Mouse (Mus musculus) heart, adult 9 months (tissue): Measurements from ENCODE around the gene 1700025C18Rik.

Source experiments
- DNase-seq, 2 experiments: peaks; one replicate each; pipeline ENCODE4 v3.0.0; 2022; ENCODE audit warnings: low spot score in 2 of 2

The 1700025C18Rik gene

GRCm38 (mm10) chr2:165078045-165078444, 12.5 kb downstream of the 1700025C18Rik start:
- DNase-seq = no peak

GRCm38 (mm10) chr2:165077055-165077454, 13.5 kb downstream of the 1700025C18Rik start:
- no peak for DNase-seq

GRCm38 (mm10) chr2:165074937-165075336, 15.6 kb downstream of the 1700025C18Rik start:
- peak; percentile 59 to 70 for DNase-seq

- DNase-seq = peak; percentile 67 to 71
Measured at GRCm38 (mm10) chr2:165074081-165074884, 16.3 kb downstream of the 1700025C18Rik start.

GRCm38 (mm10) chr2:165073381-165073781, 17.2 kb downstream of the 1700025C18Rik start:
- DNase-seq = no peak

GRCm38 (mm10) chr2:165070096-165070816, 20.3 kb downstream of the 1700025C18Rik start:
- peak in 1 of 2 experiments; percentile 44 for DNase-seq

- DNase-seq = no peak
Measured at GRCm38 (mm10) chr2:165068806-165069205, 21.7 kb downstream of the 1700025C18Rik start.

GRCm38 (mm10) chr2:165064489-165064888, 26.1 kb downstream of the 1700025C18Rik start:
- no peak for DNase-seq

GRCm38 (mm10) chr2:165061638-165062433, 28.7 kb downstream of the 1700025C18Rik start:
- peak in 1 of 2 experiments; percentile 20 for DNase-seq

GRCm38 (mm10) chr2:165059961-165060360, 30.6 kb downstream of the 1700025C18Rik start:
- no peak for DNase-seq

GRCm38 (mm10) chr2:165056377-165057085, 34.0 kb downstream of the 1700025C18Rik start:
- peak in 1 of 2 experiments; percentile 29 for DNase-seq

GRCm38 (mm10) chr2:165055905-165056304, 34.6 kb downstream of the 1700025C18Rik start:
- DNase-seq = peak; percentile 39 to 45

- DNase-seq = peak; percentile 86 to 90
Measured at GRCm38 (mm10) chr2:165054888-165055852, 35.4 kb downstream of the 1700025C18Rik start, which contains the start of gene Cd40. Gene Cd40 (plus strand): TSS chr2:165055627.

- no peak for DNase-seq
Measured at GRCm38 (mm10) chr2:165051566-165051965, 39.0 kb downstream of the 1700025C18Rik start.

- DNase-seq = no peak
Measured at GRCm38 (mm10) chr2:165050826-165051548, 39.6 kb downstream of the 1700025C18Rik start.

GRCm38 (mm10) chr2:165049044-165049443, 41.5 kb downstream of the 1700025C18Rik start:
- no peak for DNase-seq

- no peak for DNase-seq
Measured at GRCm38 (mm10) chr2:165043729-165044128, 46.8 kb downstream of the 1700025C18Rik start.

- no peak for DNase-seq
Measured at GRCm38 (mm10) chr2:165043090-165043636, 47.4 kb downstream of the 1700025C18Rik start.

- no peak for DNase-seq
Measured at GRCm38 (mm10) chr2:165042126-165042525, 48.4 kb downstream of the 1700025C18Rik start.
